Mouse (Mus musculus) liver, embryonic 14 days (tissue): Measurements from ENCODE around the gene Taz. TPM values are rescaled to one million over a fixed set of nuclear protein-coding genes. Genes with fewer than 3 reads are reported as not detected.

Experiments used
- polyA plus RNA-seq: library from polyadenylated mRNA; depleted of rRNA; stranded (reverse); fragments of >200 nt; gene quantifications from 2 replicates; pipeline ENCODE4 v1.2.3, GENCODE M21; 2012; rRNA removed

The Taz gene
- polyA plus RNA-seq, result 18.0 and 20.9 TPM in 2 replicates

DNA sequence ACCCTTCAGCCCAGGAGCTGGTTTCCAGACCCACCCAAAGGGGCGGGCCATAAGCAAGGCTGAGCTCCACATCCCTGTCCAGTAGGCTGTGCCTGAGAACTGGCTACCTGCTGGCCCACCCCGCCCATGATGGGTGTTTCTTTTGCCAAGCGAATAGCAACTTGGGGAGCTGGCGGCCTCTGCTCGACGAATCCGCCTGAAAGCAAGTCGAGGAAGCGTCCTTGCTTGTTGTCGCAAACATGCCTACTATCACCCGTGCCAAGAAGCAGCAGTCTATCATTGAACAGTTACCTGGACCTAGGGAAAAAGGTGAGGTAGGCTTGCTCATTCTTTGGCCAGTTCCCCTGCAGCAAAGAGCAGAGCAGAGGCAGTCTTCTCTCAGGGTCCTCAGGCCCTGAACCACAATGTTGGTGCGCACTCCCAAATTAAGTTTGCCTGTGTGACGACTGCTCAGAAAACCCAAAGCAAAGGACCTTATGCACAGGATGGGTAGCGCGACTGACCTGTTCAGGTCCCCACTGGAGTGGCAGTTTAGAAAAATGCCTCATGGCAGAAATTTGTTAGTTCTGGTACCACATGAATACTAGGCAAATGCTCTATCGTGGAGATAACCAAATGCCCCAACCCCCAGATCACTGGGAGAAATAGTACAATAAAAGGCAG is at the start of gene Taz, which contains the start of gene Dnase1l1:
Gene Taz (plus strand): TSS at position 181 of the 663 bp plus-strand sequence.
Gene Dnase1l1 (minus strand): TSS at position 606 of the 663 bp plus-strand sequence.

DNA sequence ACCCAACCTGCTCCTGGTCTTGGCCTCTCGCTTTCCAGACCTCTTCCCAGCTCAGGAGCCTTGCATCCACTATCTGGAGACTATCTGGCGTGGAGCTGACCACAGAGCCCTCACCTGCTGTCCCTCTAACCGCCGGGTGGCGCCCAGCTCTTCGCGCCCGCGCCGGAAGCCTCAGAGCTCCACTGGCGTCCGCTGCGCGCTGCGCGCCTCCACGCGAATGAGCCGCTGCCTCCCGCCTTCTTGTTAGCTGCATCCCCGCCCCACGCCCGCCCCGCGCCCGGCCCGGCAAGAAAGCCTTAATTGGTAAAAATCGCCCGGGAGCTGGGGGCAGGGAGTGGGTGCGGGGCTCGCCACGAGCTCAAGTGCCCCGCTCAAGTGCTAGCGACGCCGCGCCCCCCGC is 32.1 kb upstream of the Taz start, which contains the start of gene Flna:
Gene Flna (minus strand): TSS at position 206 of the 400 bp plus-strand sequence.

DNA sequence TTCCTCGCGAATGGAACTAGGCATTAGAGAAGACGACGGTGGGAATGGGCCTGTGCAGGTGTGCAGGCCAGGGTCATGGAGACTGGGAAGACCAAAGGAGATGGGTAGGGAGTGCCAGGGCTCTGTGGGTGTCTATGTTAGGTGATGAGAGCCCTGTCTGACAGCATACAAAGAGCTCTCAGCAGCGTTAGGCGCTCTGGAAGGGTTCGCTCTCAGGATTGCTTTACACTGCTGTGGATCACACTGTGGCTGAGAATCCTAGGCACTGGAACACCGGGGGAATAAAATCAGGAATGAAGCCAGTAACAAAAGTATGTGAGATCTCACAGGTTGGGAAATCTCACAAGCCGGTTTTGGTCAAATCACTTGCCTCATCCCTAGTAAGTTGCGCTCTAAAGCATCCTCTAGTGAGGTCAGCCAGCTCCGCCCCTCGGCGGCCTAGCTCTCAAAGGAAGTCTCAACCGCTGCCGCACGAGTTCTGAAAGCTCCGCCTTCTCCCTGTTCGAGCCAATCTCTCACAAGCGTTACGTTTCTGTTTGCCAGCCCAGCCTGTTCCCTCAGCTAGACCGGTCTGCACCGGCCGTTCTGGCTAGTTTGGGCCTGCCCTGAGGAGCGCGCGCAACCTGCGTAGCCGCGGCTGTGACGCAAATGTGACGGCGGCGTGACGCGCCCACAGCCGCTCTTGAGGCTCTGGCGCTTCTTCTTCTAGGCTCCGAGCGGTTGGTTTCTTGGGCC is 27.4 kb upstream of the Taz start, which contains the start of gene Emd:
Gene Emd (plus strand): TSS at position 535 of the 735 bp plus-strand sequence.

GRCm38 (mm10) chrX:74270062-74270901 is 11.4 kb upstream of the Taz start, which contains the start of gene Rpl10:
Rpl10 (plus strand) TSS chrX:74270812.

DNA sequence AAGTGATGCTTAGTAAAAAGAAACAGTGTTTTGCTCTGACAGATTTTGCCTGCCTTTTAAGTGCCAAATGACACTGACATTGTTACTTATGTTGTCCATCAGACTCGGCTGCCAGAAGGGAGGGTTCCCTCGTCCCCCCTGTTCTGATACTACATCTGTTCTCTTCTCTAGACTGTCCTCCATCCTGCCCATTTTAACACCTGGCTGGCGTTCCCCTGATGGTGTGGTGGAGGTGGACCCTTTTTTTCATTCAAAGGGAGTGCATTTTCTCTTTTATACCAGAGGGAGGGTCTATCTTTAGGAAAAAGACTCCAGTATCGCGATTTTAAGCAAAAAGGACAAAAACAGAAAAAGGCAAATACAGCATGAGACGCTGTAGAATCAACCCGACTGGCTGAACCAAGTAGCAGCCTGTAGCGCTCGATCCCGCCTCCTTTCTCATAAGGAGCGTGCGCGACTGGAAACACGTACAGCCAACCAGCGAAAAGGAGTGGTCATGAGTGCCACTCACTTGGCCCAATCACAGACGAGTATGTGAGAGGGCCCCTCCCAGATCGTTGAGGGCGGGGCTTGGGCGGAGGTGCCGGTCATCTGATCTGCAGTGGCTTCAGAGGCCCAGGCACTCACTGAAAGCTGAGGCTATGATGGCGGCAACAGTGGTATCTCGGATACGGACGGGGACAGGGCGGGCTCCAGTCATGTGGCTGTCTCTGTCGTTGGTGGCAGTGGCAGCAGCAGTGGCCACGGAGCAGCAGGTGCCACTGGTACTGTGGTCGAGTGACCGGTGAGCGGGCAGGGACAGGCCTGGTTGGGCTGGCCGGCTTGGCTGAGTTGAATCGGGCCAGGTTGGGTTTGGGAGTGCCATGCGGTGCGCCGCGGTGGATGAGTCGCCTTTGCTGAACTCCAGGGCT is 15.1 kb downstream of the Taz start, which contains the start of gene Atp6ap1:
Gene Atp6ap1 (plus strand): TSS at position 560 of the 911 bp plus-strand sequence.

DNA sequence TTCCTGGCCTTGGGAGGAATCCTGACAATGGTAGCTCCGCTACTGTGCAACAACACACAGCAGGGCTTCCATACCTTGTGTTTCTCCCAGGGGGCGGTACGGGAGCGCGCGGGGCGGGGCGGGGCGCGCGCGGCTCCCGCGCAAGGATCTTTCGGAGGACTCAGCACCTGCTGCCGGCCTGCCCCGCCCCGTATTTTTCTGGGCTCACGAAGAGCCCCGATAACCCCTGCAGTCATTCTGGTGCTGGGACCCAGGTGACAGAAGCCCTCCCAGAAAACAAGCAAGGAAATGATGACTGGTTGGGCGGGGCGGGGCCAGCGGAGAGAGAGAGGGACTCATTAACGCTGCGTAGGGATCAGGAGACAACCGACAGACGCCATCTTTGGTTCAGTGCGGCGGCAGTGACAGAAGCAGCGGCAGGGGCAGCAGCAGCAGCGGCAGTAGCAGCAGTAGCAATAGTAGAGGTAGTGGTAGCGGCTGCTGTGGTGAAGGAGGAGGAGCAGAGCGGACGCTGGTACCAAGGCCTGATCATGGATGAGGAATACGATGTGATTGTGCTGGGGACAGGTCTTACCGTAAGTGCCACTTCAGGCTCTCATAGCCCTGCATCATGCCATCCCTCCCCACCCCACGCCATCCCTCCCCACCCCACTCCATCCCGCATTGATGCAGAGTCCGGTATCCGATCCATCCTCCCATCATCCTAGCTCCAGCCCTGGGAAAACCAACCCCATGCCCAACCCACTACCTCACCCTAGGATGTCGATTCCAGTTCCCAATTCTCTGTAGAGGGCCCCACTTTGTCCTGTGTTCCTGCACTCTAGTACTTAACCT is 23.4 kb downstream of the Taz start, which contains the start of gene Gdi1:
Gene Gdi1 (plus strand): TSS at position 132 of the 834 bp plus-strand sequence.

GRCm38 (mm10) chrX:74312540-74313464 is 31.1 kb downstream of the Taz start, which contains the start of gene Fam50a:
Fam50a (plus strand) TSS chrX:74313033.

DNA sequence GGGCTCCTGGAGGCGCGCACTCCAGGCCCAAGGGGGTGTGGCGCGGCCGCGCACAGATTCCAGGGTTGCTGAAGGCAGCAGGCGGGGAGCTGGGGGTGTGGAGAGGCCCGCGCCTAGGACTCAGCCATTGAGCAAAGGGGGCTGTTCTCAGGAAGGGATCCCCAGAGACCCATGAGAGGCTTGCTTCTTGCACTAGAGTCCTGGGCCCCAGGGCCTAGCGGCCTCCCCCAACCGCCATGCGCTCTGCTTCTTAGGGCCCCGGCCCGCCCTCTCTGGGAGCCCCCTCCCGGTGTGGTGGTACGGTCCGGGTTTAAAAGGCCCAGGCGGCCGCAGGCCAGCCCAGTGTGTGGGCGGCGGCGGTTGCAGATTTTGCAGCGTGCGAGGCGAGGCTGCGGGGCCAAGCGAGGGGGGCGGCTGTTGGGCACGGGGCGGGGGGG is 47.0 kb downstream of the Taz start, which contains the start of gene Plxna3:
Gene Plxna3 (plus strand): TSS at position 342 of the 437 bp plus-strand sequence.

Other genes with a start within 250 kb of the Taz start
- gene Opn1mw, start 154.4 kb upstream of the Taz start, polyA plus RNA-seq, result not detected in 2 replicates
- gene Mecp2, start 146.5 kb upstream of the Taz start, polyA plus RNA-seq, result 3.7 and 4.0 TPM in 2 replicates
- gene Tex28, start 114.1 kb upstream of the Taz start, polyA plus RNA-seq, result not detected in 2 replicates
- not detected in 2 replicates for gene Tktl1, start 104.7 kb upstream of the Taz start, polyA plus RNA-seq
- gene Flna, start 32.1 kb upstream of the Taz start, polyA plus RNA-seq, result 62.6 and 67.5 TPM in 2 replicates
- gene Emd, start 27.2 kb upstream of the Taz start, polyA plus RNA-seq, result 24.7 and 30.3 TPM in 2 replicates
- 1,179 and 1,434 TPM in 2 replicates for gene Rpl10, start 11.1 kb upstream of the Taz start, polyA plus RNA-seq
- 21.8 and 24.2 TPM in 2 replicates for gene Dnase1l1, start 425 bp downstream of the Taz start, polyA plus RNA-seq
- 58.9 and 70.1 TPM in 2 replicates for gene Atp6ap1, start 15.2 kb downstream of the Taz start, polyA plus RNA-seq
- gene Gdi1, start 23.1 kb downstream of the Taz start, polyA plus RNA-seq, result 101 and 102 TPM in 2 replicates
- 22.3 and 24.1 TPM in 2 replicates for gene Fam50a, start 31.1 kb downstream of the Taz start, polyA plus RNA-seq
- gene Plxna3, start 47.2 kb downstream of the Taz start, polyA plus RNA-seq, result 2.8 and 2.9 TPM in 2 replicates
- gene Lage3, start 71.7 kb downstream of the Taz start, polyA plus RNA-seq, result 43.3 and 50.5 TPM in 2 replicates
- gene Ubl4a, start 91.3 kb downstream of the Taz start, polyA plus RNA-seq, result 18.2 and 19.7 TPM in 2 replicates
- gene Slc10a3, start 91.4 kb downstream of the Taz start, polyA plus RNA-seq, result 3.6 and 4.8 TPM in 2 replicates
- 5.9 and 7.1 TPM in 2 replicates for gene Fam3a, start 111.4 kb downstream of the Taz start, polyA plus RNA-seq
- 12.9 and 13.4 TPM in 2 replicates for gene Ikbkg, start 111.4 kb downstream of the Taz start, polyA plus RNA-seq
- 22.1 and 30.4 TPM in 2 replicates for gene G6pdx, start 147.3 kb downstream of the Taz start, polyA plus RNA-seq
- not detected in 2 replicates for gene Gm6880, start 199.5 kb downstream of the Taz start, polyA plus RNA-seq